Mouse (Mus musculus) hindbrain, embryonic 13.5 days (tissue): ENCODE data around the gene Nek8. TPM values are rescaled to one million over a fixed set of nuclear protein-coding genes. Genes with fewer than 3 reads are reported as not detected.
A peak's percentile ranks its signal among the peaks of the same experiment; 100 is the strongest.
"Not testable (repeated sequence)": the region's sequence is repeated elsewhere in the genome, so short reads cannot be mapped to it uniquely, and the experiment has no call there.

Experiments
- ATAC-seq: fragments of 200-750 bp; cut with Nextera tagmentation; 2 replicates; pipeline ENCODE4 v1.8.0; 2017; ENCODE audit warnings: moderate TSS enrichment; ENCODE audit not compliant: low FRiP score
- H3K27ac ChIP-seq: fragments of 300-500 bp; sonication (generic); 2 replicates; pipeline ENCODE4 v1.5.1; 2015; ENCODE audit warnings: inconsistent platforms, mild to moderate bottlenecking, moderate library complexity
- H3K27me3 ChIP-seq: fragments of 300-500 bp; sonication (generic); 2 replicates; pipeline ENCODE4 v1.6.1; 2015; ENCODE audit warnings: mild to moderate bottlenecking, inconsistent platforms
- H3K36me3 ChIP-seq: fragments of 300-500 bp; sonication (generic); 2 replicates; pipeline ENCODE4 v1.6.1; 2015; ENCODE audit warnings: mild to moderate bottlenecking, inconsistent platforms
- H3K4me1 ChIP-seq: fragments of 300-500 bp; sonication (generic); replicated peaks from 2 replicates; pipeline ENCODE4 v1.6.1; 2015; ENCODE audit warnings: inconsistent platforms
- H3K4me2 ChIP-seq: fragments of 300-500 bp; sonication (generic); 2 replicates; pipeline ENCODE4 v1.6.1; 2015; ENCODE audit warnings: inconsistent platforms, mild to moderate bottlenecking, moderate library complexity
- H3K4me3 ChIP-seq: fragments of 300-500 bp; sonication (generic); 2 replicates; pipeline ENCODE4 v1.5.1; 2015; ENCODE audit warnings: mild to moderate bottlenecking, inconsistent platforms
- H3K9ac ChIP-seq: fragments of 300-500 bp; sonication (generic); 2 replicates; pipeline ENCODE4 v1.6.1; 2015; ENCODE audit warnings: mild to moderate bottlenecking, inconsistent platforms
- H3K9me3 ChIP-seq: fragments of 300-500 bp; sonication (generic); 2 replicates; pipeline ENCODE4 v1.6.1; 2016; ENCODE audit warnings: inconsistent platforms
- WGBS: fragments of 180-500 bp; shearing (Covaris S2); methylation state at CpG from one replicate; pipeline ENCODE4 v1.1.7; 2015; 5-methylcytosine and 5-hydroxymethylcytosine counted together
- polyA plus RNA-seq: library from polyadenylated mRNA; unstranded; fragments of >200 nt; fragmentation: Nextera tagmentation; extraction: Ambion mirVana; gene quantifications from 2 replicates; pipeline ENCODE4 v1.2.1, GENCODE M21; 2015

Gene Nek8
- polyA plus RNA-seq, 1 experiment from 2014 or later = 6.7 TPM

- peak overlapping the region; percentile 48 for H3K4me2 ChIP-seq
- H3K9me3 ChIP-seq = no peaks in the 10 kb centered on the region
- WGBS = 64% methylated on average over 23 of the region's 23 CpGs
- no peaks in the 10 kb centered on the region for H3K27me3 ChIP-seq
- no peak overlapping the region; the same call in 1 of the 2 replicates for H3K9ac ChIP-seq
- peaks cover 14% of the 10 kb centered on the region for H3K4me1 ChIP-seq
- peak overlapping the region; percentile 32 for H3K4me3 ChIP-seq
- H3K36me3 ChIP-seq = peaks cover 32% of the 10 kb centered on the region
- H3K27ac ChIP-seq = no peak overlapping the region
- 0 out of 2 replicates have a peak, but pooled peaks have one; percentile 37 for ATAC-seq
Observed at GRCm38 (mm10) chr11:78195101-78195863, 18.8 kb upstream of the Nek8 start.

GRCm38 (mm10) chr11:78194411-78195100 lies 18.1 kb upstream of the Nek8 start:
- H3K4me1 ChIP-seq = peaks cover 21% of the 10 kb centered on the region
- H3K27ac ChIP-seq = no peak overlapping the region
- peak overlapping the region; percentile 32 for H3K4me3 ChIP-seq
- H3K36me3 ChIP-seq = peaks cover 32% of the 10 kb centered on the region
- H3K9me3 ChIP-seq = no peaks in the 10 kb centered on the region
- H3K9ac ChIP-seq = peak overlapping the region; percentile 49; the same call in 1 of the 2 replicates
- H3K4me2 ChIP-seq = peak overlapping the region; percentile 48
- 4% methylated on average over 30 of the region's 30 CpGs for WGBS
- H3K27me3 ChIP-seq = no peaks in the 10 kb centered on the region
- ATAC-seq = peak; percentile 57

- H3K27me3 ChIP-seq = no peaks in the 10 kb centered on the region
- peaks cover 28% of the 10 kb centered on the region for H3K4me1 ChIP-seq
- H3K27ac ChIP-seq = no peak within 1 kb of the TSS
- H3K9me3 ChIP-seq = no peaks in the 10 kb centered on the region
- no peak within 1 kb of the TSS for H3K9ac ChIP-seq
- H3K4me2 ChIP-seq = peak within 1 kb of the TSS; percentile 48
- no peak for ATAC-seq
- H3K36me3 ChIP-seq = peaks cover 32% of the 10 kb centered on the region
- H3K4me3 ChIP-seq = no peak within 1 kb of the TSS
- WGBS = 91% methylated on average over 1 of the region's 1 CpGs
Observed at GRCm38 (mm10) chr11:78193113-78193512, 16.6 kb upstream of the Nek8 start, which contains the start of gene Proca1. Gene Proca1 (plus strand): TSS chr11:78193392.

GRCm38 (mm10) chr11:78190041-78190440 lies 13.6 kb upstream of the Nek8 start:
- H3K27ac ChIP-seq = peak overlapping the region; percentile 93
- peaks cover 31% of the 10 kb centered on the region for H3K4me1 ChIP-seq
- ATAC-seq = no peak
- H3K9me3 ChIP-seq = no peaks in the 10 kb centered on the region
- WGBS = 70% methylated on average over 6 of the region's 6 CpGs
- peak overlapping the region; percentile 63 for H3K4me3 ChIP-seq
- peak overlapping the region; percentile 67 for H3K4me2 ChIP-seq
- H3K9ac ChIP-seq = peak overlapping the region; percentile 94
- H3K36me3 ChIP-seq = peaks cover 32% of the 10 kb centered on the region
- no peaks in the 10 kb centered on the region for H3K27me3 ChIP-seq

GRCm38 (mm10) chr11:78189234-78190040 lies 13.0 kb upstream of the Nek8 start:
- peak; percentile 89 for ATAC-seq
- Histone ChIP-seq H3K4me1 (peaks cover 25% of the 10 kb centered on the region), H3K27me3 (no peaks in the 10 kb centered on the region), H3K4me2 (peak overlapping the region; percentile 67), H3K36me3 (peaks cover 32% of the 10 kb centered on the region), H3K9me3 (no peaks in the 10 kb centered on the region), H3K9ac (peak overlapping the region; percentile 94), H3K27ac (peak overlapping the region; percentile 93), H3K4me3 (peak overlapping the region; percentile 63)
- WGBS = under 1% methylated on average over 39 of the region's 42 CpGs

GRCm38 (mm10) chr11:78188331-78189233 lies 12.1 kb upstream of the Nek8 start, which contains the start of gene Rab34:
Gene Rab34 (plus strand): TSS chr11:78188430.
- WGBS = under 1% methylated on average over 66 of the region's 80 CpGs
- Histone ChIP-seq H3K9ac (peak within 1 kb of the TSS; percentile 94), H3K36me3 (peaks cover 28% of the 10 kb centered on the region), H3K4me2 (peak within 1 kb of the TSS; percentile 67), H3K27me3 (no peaks in the 10 kb centered on the region), H3K4me3 (peak within 1 kb of the TSS; percentile 63), H3K9me3 (no peaks in the 10 kb centered on the region), H3K27ac (peak within 1 kb of the TSS; percentile 93), H3K4me1 (peaks cover 27% of the 10 kb centered on the region)
- ATAC-seq = peak; percentile 82

GRCm38 (mm10) chr11:78184702-78185101 lies 8.2 kb upstream of the Nek8 start:
- H3K27me3 ChIP-seq, ATAC-seq, H3K4me2 ChIP-seq, H3K9ac ChIP-seq, H3K9me3 ChIP-seq, H3K27ac ChIP-seq, H3K4me3 ChIP-seq: not testable (repeated sequence)
- 96% methylated on average over 6 of the region's 6 CpGs for WGBS
- peaks cover 46% of the 10 kb centered on the region for H3K4me1 ChIP-seq
- H3K36me3 ChIP-seq = peaks cover 25% of the 10 kb centered on the region

GRCm38 (mm10) chr11:78183884-78184514 lies 7.5 kb upstream of the Nek8 start:
- peak overlapping the region; percentile 81 for H3K4me3 ChIP-seq
- peaks cover 46% of the 10 kb centered on the region for H3K4me1 ChIP-seq
- H3K27me3 ChIP-seq = 0 out of 2 replicates have a peak, but pooled peaks cover 3% of the 10 kb centered on the region
- peak overlapping the region; percentile 56; the same call in 1 of the 2 replicates for H3K9ac ChIP-seq
- H3K27ac ChIP-seq = peak overlapping the region; percentile 71
- ATAC-seq = peak; percentile 9; the same call in 1 of the 2 replicates
- WGBS = 59% methylated on average over 10 of the region's 10 CpGs
- peaks cover 32% of the 10 kb centered on the region for H3K36me3 ChIP-seq
- no peaks in the 10 kb centered on the region for H3K9me3 ChIP-seq
- H3K4me2 ChIP-seq = peak overlapping the region; percentile 82

GRCm38 (mm10) chr11:78182961-78183844 lies 6.7 kb upstream of the Nek8 start, which contains the start of gene Rpl23a:
Gene Rpl23a (minus strand): TSS chr11:78183584.
- under 1% methylated on average over 38 of the region's 38 CpGs for WGBS
- Histone ChIP-seq H3K36me3 (peaks cover 32% of the 10 kb centered on the region), H3K27ac (peak within 1 kb of the TSS; percentile 97), H3K9ac (peak within 1 kb of the TSS; percentile 93), H3K9me3 (no peaks in the 10 kb centered on the region), H3K4me1 (peaks cover 53% of the 10 kb centered on the region), H3K4me3 (peak within 1 kb of the TSS; percentile 81), H3K4me2 (peak within 1 kb of the TSS; percentile 82), H3K27me3 (0 out of 2 replicates have a peak, but pooled peaks cover 3% of the 10 kb centered on the region)
- ATAC-seq = peak; percentile 95

- 0 out of 2 replicates have a peak, but pooled peaks cover 3% of the 10 kb centered on the region for H3K27me3 ChIP-seq
- H3K27ac ChIP-seq = peak overlapping the region; percentile 97
- H3K36me3 ChIP-seq = peaks cover 32% of the 10 kb centered on the region
- H3K9ac ChIP-seq = peak overlapping the region; percentile 93
- ATAC-seq = no peak
- H3K4me2 ChIP-seq = peak overlapping the region; percentile 82
- peak overlapping the region; percentile 81 for H3K4me3 ChIP-seq
- H3K4me1 ChIP-seq = peaks cover 54% of the 10 kb centered on the region
- H3K9me3 ChIP-seq = no peaks in the 10 kb centered on the region
- 10% methylated on average over 7 of the region's 7 CpGs for WGBS
Observed at GRCm38 (mm10) chr11:78182450-78182849, 6.0 kb upstream of the Nek8 start.
